Mouse (Mus musculus) lung, postnatal 14 days (tissue): ENCODE results near the gene Serpinb6e.

Experiments
- DNase-seq: peaks from one replicate; pipeline ENCODE4 v3.0.0; 2021

Gene Serpinb6e

DNA sequence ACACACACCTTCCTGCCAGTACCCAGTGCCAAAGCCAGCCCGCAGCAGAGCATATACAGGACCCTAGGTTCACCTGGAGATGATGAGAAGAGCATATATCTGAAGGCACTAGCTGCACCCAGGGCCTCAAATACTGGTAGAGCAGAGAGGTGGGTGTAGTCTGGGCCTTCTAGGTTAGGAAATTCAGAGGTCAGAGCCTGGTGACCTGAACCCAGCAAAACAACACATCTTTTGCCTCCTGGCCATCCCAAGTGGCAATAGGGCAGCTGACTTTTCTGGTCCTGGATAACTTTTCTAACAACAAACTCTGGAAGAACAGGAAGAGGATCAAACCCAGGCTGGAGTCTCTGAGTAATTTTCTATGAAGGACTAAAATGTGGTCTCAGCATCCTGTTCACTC, at the start of gene Serpinb6e:
Gene Serpinb6e, minus strand, starts transcription at position 101 of the 400 bp plus-strand sequence.
- DNase-seq = no peak

DNA sequence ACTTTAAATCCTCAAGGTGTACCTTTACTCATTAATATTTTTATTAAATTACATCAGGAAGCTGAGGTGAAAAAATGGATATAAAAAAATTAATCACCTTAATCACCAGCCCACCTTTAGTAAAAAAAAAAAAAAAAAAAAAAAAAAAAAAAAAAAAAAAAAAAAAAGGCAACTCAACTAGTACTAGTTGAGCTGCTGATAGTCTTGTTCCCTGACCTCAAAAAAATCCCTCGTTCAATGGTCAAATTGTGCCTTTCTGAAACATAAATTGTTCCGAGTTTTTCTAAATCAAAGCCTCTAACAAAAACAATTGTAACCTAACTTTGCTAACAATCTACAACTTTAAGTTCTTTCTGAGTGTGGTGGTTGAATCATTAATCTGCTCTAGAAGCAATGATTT, 12.5 kb downstream of the Serpinb6e start:
- no peak for DNase-seq

DNA sequence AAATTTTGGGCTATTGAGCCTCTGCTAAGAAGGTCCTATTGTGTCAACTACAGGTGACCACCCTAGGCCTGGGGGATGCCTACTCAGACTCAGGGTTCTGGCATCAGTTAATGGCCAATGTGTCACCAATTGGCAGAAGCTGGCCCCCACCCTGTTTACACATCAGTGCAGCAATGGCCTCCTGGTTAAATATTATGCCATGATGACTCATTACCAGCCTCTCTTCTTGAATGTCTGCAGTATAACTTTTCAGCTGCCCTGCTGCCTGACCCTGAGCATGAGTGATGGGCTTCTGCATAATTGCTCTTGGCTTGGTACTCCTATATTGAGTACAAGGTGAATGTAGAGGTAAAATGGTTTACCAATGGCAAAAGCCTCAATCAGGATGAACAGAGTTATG, 19.8 kb downstream of the Serpinb6e start:
- no peak for DNase-seq

DNA sequence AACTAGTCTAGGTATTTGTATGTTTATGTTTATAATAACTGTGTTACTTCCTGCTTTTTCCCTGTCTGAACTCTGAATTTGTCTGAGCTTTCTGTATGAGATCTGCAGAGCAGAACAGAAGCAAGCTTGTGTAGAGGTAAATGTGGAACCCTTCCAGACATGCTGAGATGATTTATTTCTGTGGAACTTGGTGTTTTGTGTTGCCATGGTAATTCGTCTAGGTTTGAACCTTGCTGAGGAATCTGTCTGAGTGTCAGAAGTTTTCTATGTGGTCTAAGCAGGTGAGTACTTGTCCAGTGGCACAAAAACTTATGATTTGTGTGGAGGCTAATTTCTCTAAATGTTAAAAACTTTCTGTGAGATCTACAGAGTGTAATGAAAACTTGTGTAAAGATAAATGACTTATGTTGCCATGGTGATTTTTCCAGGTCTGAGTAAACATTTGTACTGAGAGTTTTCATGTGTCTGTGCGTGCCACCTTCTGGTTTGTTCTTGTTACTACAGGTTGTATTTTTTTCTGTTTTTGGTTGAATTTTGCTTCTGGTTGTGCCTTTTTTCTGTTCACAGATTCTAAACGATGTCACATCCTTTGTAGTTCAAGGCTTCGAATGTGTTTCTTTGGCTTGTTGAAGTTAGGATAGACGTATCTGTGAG, 21.6 kb downstream of the Serpinb6e start:
- no peak for DNase-seq
